Mouse (Mus musculus): ENCODE measurements around the gene Itgae.

DNA sequence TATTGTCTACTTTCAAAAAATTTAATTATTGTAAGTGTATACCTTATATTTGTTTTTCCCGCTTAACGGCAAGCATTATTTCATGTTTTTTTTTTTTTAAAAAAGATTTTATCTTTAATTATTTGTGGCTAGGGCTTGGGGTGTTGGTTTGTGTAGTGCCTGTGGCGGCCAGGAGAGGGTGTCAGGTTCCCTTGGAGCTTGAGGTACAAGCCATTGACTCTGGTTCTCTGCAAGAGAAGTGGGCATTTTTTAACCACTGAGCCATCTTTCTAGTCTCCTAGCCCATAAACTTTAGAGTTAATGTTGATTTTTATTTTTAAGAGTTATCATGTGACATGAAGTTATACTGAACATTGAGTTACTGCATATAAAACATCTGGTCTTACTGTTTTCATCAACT is 18.5 kb upstream of the Itgae start:
- TF ChIP-seq CTCF (IDR thresholded peaks at IDR 0.05; ENCODE audit: borderline replicate concordance, insufficient read depth, low read depth, low read length): peak; percentile 37; the same call in 1 of the 2 replicates
- no peak for TF ChIP-seq POLR2A (IDR thresholded peaks at IDR 0.05; ENCODE audit: borderline replicate concordance, insufficient read depth, low read length)

Measured in cerebellum, adult 2 months (tissue).